Mouse (Mus musculus) heart, postnatal 36 days (tissue): ENCODE measurements around the gene Slc17a7. TPM values are rescaled to one million over a fixed set of nuclear protein-coding genes. Genes with fewer than 3 reads are reported as not detected.
"Not testable (repeated sequence)": the region's sequence is repeated elsewhere in the genome, so short reads cannot be mapped to it uniquely, and the experiment has no call there.

ENCODE experiments used
- DNase-seq, 2 experiments: peaks; one replicate each; pipeline ENCODE4 v3.0.0; 2021 to 2022
- intact Hi-C: fragments of 180-260 bp; cut with DNase I; formaldehyde crosslinking; loops from one replicate; pipeline ENCODE4 v1.15.1; 2025
- total RNA-seq, 2 experiments: library from RNA; stranded (reverse); gene quantifications; 2 replicates each; pipeline ENCODE4 v1.2.3; 2021

The Slc17a7 gene
- total RNA-seq, 2 experiments from 2014 or later = 19.7 to 21.0 TPM

DNA sequence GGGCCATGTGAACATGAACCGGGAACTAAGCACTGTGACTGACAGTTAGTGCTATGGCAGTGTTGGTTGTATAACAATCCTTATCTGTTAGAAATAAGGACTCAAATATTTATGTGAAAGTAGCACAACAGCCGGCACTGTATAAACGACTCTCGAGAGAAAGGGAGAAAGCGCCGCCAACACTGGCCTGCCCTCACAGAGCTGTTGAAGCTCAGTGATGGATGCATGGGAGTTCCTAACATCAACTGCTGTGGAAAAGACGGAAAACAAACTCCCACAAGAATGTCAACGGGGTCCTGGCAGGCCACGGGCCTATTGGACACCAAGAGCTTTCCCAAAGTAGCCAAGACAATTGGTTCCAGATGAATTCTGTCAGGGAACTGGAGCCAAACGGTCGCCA is 12.4 kb upstream of the Slc17a7 start:
- intact Hi-C loops = no loop called here
- DNase-seq = peak in 1 of 2 experiments; percentile 55

GRCm38 (mm10) chr7:45153052-45153451 is 10.7 kb upstream of the Slc17a7 start:
- DNase-seq, intact Hi-C loops: not testable (repeated sequence)

DNA sequence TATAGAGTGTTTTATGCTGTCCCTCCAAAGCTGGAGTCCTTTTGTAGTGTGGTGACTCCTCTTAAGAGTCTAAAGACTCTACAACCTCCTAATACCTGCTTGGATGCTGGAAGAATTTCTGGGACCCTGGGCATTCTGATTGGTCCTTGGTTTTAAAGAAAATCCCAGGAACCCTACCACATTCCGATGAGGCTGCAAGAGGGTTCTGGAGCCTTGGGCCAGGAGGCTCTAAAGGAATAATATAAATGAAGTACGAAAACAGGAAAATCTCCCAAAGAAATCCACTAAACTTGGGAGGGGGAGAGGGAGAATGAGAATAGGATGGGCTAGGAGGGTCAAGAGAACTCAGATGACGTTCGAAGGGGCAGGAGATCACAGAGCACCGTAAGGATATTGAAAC is 10.2 kb upstream of the Slc17a7 start:
- intact Hi-C loops = no loop called here

DNA sequence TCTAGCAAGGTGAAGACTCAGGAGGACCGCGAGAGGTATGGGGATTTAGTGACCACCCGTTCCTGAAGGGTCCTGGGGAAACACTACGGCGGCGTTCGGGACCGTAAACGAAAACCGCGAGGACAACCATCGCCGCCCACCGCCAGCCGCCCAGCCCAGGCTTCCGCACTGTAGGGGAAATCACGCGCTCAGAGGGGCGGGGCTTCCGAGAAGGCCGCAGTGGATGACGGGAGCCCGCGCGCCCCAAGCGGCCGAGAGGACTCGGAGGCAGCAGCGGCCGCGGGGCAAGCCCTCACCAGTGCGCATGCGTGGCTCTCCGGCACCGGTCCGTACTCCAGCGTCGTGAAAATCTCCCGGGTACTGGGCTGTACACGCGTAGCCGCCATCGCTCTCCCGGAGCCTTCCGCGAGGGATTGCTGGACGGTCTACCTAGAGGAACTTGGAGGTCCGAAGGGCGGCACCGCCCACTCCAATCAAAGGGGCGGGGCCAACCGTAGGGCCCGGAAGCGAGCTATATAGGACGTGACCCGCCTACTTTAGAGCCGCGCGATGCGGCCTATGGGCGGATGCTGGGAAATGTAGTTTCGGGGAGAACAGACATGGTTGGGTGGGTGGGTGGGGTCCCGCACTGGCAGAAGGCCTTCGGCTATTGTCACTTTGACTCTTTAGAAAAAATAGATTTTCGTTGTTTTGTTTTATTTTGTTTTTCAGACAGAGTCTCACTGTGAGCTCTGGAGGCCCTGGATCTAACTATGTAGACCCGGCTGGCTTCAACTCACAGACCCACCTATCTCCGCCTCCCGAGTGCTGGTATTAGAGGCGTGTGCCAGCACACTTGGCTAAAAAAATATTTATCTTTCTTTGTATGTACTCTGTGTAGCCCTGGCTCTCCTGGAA is 9.4 kb upstream of the Slc17a7 start, which contains the start of the genes Pih1d1 and Aldh16a1:
Gene Pih1d1, plus strand, starts transcription at position 208 of the 897 bp plus-strand sequence.
Gene Aldh16a1, minus strand, starts transcription at position 489 of the 897 bp plus-strand sequence.
- intact Hi-C loops = loop anchor here (1.0 kb wide), 1 partner anchor 26 kb away; the partner anchor contains the start of gene Rpl13a
- peak; percentile 96 to 99 for DNase-seq

More for the DNA sequence above, 10.2 kb upstream of the Slc17a7 start:
- DNase-seq = no peak

DNA sequence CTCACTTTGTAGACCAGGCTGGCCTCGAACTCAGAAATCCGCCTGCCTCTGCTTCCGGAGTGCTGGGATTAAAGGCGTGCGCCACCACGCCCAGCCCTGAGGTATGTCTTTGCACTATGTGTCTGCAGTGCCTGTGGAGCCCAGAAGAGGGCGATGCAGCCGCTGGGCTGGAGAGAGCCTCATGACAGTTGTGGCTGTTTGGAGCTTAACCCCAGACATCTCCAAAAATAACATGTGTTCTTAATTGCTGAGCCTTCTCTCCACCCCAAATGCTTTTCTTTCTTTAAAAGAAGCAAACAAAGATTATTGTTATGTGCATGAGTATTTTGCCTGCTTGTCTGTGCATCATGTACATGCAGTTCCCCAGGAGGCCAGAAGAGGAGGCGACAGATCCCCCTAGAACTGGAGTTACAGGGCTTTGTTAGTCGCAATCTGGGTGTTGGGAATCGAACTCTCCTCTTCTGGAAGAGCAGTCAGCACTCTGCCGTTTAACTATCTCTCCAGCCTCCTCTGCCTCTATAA is 8.7 kb upstream of the Slc17a7 start:
- peak; percentile 52 to 56 for DNase-seq
- intact Hi-C loops = loop anchor here (1.0 kb wide), 1 partner anchor 27 kb away; the partner anchor contains the start of gene Rpl13a

DNA sequence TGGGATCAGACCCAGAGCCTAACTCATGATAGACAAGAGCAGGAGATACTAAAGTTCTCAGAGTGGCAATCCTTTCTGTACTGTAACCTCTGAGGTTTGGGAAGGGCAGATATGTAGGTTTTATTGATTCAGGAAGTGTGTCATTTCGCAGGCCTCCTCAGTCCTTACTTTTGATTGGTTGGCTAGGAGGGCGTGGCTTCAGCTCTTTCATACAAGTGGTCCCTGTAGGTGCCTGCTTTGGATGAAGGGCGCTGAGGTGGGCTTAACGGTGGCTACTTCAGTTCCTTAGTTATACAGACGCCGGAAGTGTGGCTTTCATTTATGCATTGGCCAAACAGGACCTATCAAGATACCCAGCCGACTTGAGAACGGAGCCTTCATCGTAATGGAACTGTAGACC is 8.2 kb upstream of the Slc17a7 start:
- intact Hi-C loops = no loop called here
- DNase-seq = no peak

DNA sequence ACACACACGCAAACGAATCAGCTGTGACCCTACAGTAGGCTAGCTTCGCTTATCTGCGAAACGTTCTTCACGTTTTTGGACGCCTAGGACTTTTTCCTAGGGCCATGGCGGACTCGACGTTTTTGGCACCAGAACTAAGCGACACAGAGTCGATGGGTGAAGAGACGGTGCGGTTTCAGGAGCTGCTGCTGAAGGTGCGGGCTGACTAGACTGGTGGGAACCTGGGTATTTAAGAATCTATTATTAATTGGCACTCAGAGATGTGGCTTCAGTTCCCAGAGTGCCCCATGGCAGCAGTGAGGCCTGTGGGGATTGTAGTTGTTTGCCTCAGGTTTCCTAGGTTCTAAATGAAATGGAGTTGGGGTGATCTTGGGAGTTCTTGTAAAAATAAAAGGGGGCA is 7.5 kb upstream of the Slc17a7 start:
- DNase-seq = no peak
- intact Hi-C loops = no loop called here

DNA sequence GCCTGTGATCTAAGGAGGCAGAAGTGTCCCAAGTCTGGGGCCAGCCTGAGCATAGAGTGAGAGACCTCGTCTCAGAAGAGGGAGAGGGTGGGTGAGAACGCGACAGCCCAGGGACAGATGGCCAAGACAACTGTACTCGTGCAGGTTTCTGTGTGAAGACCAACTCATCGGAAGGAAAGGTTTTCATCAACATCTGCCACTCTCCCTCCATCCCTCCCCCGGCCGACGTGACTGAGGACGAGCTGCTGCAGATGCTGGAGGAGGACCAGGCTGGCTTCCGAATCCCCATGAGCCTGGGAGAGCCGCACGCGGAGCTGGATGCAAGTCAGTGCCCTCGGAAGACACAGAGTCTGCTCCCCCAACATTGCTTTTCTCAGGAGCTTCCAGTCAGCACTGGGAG is 6.3 kb upstream of the Slc17a7 start:
- intact Hi-C loops = no loop called here
- no peak for DNase-seq

DNA sequence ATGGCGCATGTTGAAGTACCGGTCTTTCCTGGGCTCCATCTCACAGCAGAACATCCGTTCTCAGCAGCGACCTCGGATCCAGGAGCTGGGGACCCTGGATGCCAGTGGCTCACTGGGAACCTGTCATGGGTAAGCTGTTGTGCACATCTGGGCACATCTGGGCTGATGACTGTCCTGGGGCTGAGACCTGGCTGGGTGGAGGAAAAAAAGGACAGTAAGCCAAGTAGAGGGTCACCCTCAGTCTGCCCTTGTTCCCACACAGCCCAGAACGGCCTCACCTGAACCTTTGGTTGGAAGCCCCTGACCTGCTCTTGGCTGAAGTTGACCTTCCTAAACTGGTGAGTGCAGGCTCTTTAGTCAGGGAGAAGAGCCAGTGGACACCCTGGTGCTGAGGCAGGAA is 4.8 kb upstream of the Slc17a7 start:
- intact Hi-C loops = no loop called here

DNA sequence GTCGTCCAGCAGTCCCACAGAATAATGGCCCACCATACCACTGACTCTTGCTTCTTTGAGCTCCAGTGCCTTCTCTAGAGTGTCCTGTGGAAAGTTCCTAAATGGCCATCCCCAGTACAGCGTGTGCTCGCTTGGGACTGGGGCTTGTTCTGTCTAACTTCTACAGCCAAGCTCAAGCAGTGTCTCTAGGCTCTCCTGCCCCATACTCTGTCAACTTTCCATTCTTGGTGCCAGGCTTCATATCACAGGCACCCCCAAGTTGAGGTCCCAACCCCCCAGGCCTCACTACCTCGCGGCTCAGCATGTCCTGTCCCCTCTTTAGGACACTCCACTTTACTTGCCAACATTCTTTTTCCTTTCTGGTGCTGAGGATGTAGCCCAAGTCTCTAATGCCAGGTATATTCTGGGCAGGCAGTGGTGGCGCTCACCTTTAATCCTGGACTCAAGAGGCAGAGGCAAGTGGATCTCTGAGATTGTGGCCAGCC is 3.4 kb upstream of the Slc17a7 start:
- no peak for DNase-seq
- intact Hi-C loops = no loop called here

More for the DNA sequence above, 4.8 kb upstream of the Slc17a7 start:
- no peak for DNase-seq

- no peak for DNase-seq
These were observed 2.9 kb upstream of the Slc17a7 start for GRCm38 (mm10) chr7:45160866-45161265.

DNA sequence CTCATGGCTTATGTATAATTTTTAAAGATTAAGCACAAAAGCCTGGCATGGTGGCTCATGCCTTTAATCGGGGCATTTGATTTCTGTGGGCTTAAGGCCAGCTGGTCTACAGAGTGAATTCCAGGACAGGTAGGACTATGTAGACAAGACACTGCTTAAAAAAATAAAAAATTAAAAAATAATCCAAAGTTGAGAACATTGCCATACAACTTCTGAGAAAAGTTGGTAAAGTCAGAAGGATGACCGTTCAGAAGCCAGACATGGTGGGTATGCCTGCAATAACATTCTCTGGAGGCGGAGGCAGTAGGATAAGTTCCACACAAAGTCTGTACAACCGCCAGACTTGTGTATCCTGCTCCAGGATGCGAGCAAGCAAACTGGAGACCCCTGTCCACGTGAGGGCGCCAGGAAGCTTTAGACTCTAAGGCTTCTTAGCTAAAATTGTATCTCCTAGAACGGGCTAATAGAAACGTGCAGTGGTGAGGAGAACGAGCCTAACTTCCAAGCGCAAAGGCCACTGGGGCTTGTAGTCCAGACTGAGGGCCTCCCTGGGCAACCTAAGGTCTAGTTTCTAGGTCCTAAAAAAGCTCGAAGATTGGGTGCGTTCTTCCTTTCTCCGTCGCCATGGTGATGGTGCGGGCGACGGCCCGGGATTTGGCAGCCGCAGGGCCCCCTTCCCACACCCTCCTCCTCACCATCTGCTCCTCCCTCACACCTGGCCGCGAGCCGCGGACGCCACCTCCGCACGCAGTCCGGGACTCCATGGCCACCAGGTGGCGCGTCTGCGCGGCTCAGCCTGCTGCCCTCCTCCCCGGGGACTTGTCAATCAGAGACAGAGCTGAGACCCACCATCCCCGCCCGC is 1.9 kb upstream of the Slc17a7 start:
- intact Hi-C loops = loop anchor here (1.0 to 2.0 kb wide), 2 partner anchors 36 to 137 kb away; no protein-coding TSS in a partner anchor
- DNase-seq = peak; percentile 91 to 92

More at GRCm38 (mm10) chr7:45160866-45161265, 2.9 kb upstream of the Slc17a7 start:
- intact Hi-C loops = no loop called here

DNA sequence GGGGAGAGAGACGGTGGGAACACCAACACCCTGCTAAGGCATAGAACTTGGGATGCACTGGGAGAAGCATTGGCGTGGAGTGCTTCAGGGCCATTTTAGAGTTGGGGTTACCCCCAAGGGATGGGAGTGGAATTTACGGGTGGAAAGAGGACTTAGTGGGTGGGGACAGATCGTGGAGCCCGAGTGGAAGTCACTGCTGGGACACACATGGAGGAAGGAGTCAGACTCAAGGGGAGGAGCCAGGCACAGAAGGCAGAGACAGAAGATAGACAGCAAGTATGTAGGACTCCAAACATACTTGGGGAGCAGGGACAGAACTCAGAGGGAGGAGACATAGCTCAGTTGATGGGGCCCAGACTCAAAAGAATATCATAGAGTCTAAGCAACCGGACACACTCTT is 1.2 kb upstream of the Slc17a7 start:
- intact Hi-C loops = loop anchor here (1.0 to 2.0 kb wide), 2 partner anchors 36 to 136 kb away; no protein-coding TSS in a partner anchor

DNA sequence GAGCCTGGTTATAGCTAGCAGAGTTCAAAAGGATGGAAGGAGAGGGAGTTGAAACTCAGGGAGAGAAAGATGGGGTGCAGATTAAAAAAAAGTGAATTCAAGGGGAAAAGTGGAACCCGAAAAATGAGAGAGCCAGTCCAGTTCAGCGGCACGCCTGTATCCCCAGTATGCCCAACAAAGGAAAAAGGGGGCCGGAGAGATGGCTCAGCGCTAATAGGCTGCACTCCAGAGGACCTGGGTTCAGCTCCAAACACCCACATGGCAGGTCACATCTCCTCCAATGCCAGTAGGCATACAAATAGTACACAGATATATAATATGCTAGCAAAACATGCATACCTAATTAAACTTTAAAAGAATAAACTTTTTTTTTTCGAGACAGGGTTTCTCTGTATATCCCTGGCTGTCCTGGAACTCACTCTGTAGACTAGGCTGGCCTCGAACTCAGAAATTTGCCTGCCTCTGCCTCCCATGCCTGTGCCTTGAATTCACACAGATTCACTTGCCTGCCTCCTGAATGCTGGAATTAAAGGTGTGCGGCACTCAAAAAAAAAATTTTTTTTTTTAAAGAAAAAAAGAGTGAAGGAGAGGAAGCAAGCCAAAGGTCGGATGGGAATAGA is 643 bp upstream of the Slc17a7 start:
- intact Hi-C loops = loop anchor here (1.0 to 2.0 kb wide), 2 partner anchors 35 to 136 kb away; no protein-coding TSS in a partner anchor
- no peak for DNase-seq

More for the DNA sequence above, 1.2 kb upstream of the Slc17a7 start:
- DNase-seq = no peak

DNA sequence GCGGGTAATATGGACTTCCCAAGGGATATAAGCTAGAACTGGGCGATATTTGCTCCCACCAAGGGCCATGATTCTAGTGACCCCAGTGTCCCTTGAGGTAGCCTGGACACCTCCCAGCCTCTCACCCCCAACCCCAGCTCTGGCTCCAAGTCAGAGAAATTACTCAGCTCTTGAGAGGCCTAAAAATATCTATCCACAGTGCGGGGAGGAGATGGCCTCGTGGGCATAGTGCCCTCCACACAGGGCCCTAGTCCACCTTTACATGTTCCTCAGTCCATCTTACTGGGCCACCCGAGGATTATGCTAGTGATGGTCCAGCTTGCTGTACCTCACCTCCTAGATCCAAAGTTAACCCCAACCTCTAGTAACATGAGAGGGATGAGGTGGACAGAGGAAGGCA is 1.1 kb downstream of the Slc17a7 start:
- intact Hi-C loops = no loop called here
- no peak for DNase-seq

DNA sequence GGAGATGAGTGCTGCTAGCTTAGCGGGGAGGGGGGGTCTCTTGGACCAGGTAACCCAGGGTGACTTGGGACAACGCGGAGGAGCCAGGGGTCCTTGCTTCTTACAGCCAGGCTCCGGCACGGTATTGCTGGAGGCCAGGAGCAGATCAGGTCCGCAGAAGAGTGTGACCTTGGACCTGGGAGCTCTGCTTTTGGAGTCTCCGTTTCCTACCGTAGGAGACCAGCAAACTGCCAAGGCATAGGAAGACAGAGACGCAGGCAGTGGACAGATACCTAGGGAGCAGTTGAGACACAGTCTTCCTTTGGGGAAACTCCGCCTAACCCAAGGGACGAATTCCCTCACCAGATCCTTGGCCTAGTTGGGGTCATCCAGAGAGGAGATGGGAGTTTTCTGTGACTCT is 2.0 kb downstream of the Slc17a7 start:
- no peak for DNase-seq
- intact Hi-C loops = no loop called here

GRCm38 (mm10) chr7:45166950-45167401 is 3.2 kb downstream of the Slc17a7 start:
- no peak for DNase-seq
- intact Hi-C loops = no loop called here

DNA sequence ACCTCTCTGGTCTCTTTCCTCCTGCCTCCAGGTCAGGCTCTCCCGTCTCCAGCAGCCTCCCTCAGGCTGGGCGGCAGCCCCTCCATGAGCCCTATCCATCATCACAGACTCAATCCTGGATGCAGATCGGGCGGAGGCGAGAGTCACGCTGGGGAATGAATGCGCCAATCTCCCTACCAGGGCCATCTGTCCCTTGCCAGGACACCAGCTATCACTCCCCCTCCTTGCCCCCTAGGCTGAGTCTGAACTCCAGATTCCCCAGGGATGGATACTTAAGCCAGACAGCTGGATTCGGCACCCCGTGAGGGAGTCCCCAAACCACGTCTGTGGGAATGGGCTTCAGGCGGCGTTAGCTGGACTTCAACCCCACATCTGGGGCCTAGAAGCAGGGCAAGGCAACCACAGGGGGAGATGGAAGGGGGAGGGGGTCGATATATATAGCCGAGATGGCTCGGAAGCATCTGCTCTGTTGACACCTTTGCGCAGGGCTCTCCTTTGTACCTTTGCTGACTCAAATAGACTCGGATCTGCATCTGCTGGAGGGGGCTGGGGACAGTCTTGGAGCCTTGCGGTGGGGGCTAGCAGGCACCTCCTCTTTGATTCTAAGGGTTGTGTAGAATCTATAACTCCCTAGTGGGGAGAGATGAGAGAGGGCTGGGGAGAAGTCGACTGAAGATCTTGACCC is 4.2 kb downstream of the Slc17a7 start:
- intact Hi-C loops = no loop called here
- no peak for DNase-seq

DNA sequence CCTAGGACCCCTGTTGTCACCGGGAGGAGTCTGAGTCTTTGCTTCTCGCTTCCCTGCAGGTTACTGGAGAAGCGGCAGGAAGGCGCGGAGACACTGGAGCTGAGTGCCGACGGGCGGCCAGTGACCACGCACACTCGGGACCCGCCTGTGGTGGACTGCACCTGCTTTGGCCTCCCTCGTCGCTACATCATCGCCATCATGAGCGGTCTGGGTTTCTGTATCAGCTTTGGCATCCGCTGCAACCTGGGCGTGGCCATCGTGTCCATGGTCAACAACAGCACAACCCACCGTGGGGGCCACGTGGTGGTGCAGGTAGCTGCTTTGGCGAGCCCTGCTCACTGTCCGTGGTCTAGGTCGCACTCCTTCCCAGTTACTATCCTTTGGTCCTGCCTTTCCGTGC is 4.9 kb downstream of the Slc17a7 start:
- intact Hi-C loops = no loop called here

More for the DNA sequence above, 4.9 kb downstream of the Slc17a7 start:
- no peak for DNase-seq
